ENCODE assay signal across 21 mouse cellular contexts in genomic region chr11:34277047-34277445, GRCm38 (mm10). TPM values are rescaled to one million over a fixed set of nuclear protein-coding genes. Genes with fewer than 3 reads are reported as not detected.
DNase-seq lines count a peak whose midpoint lies in the region; ATAC-seq and TF ChIP-seq lines count a peak whose summit lies in the region.
"Had no signal": no experiment of that assay in that cellular context is flagged by ENCODE, and none has a peak within 500 bp of the region (broad histone marks: within the 10 kb centered on the region; RNA-seq: fewer than 3 reads in every experiment).

No protein-coding gene starts in this region.

- no peak for TF ChIP-seq CTCF in forebrain, postnatal 0 days (IDR thresholded peaks at IDR 0.05; ENCODE audit: low read depth)

- peaks cover 24% of the 10 kb centered on the region for H3K27me3 ChIP-seq in midbrain, embryonic 11.5 days (ENCODE audit: control insufficient read depth, insufficient read depth, low read length)
- H3K27me3 ChIP-seq in midbrain, embryonic 10.5 days (ENCODE audit: low read depth, poor library complexity, severe bottlenecking) = peaks cover 93% of the 10 kb centered on the region
- 0 out of 2 replicates have a peak, but pooled peaks cover 5% of the 10 kb centered on the region for H3K27me3 ChIP-seq in forebrain, postnatal 0 days (ENCODE audit: insufficient read depth, low read length)
- peaks cover 67% of the 10 kb centered on the region for H3K27me3 ChIP-seq in midbrain, embryonic 13.5 days
- H3K27me3 ChIP-seq in neural tube, embryonic 15.5 days (replicated peaks) = peaks cover 3% of the 10 kb centered on the region; the same call in 1 of the 2 replicates
- no peaks in the 10 kb centered on the region for H3K27me3 ChIP-seq in intestine, embryonic 15.5 days (replicated peaks)
- H3K27me3 ChIP-seq: limb, embryonic 12.5 days had no signal

- no peaks in the 10 kb centered on the region for H3K9me3 ChIP-seq in midbrain, embryonic 11.5 days (ENCODE audit: control insufficient read depth, low read length)
- no peaks in the 10 kb centered on the region for H3K9me3 ChIP-seq in midbrain, embryonic 10.5 days (replicated peaks)
- no peaks in the 10 kb centered on the region for H3K9me3 ChIP-seq in forebrain, postnatal 0 days (ENCODE audit: low read length)
- H3K9me3 ChIP-seq in midbrain, embryonic 13.5 days = no peaks in the 10 kb centered on the region
- no peaks in the 10 kb centered on the region for H3K9me3 ChIP-seq in neural tube, embryonic 15.5 days (replicated peaks)
- no peaks in the 10 kb centered on the region for H3K9me3 ChIP-seq in intestine, embryonic 15.5 days
- H3K9me3 ChIP-seq: limb, embryonic 12.5 days had no signal

- H3K36me3 ChIP-seq in midbrain, embryonic 11.5 days (ENCODE audit: control insufficient read depth, insufficient read depth, low read length) = no peaks in the 10 kb centered on the region
- H3K36me3 ChIP-seq in midbrain, embryonic 10.5 days = no peaks in the 10 kb centered on the region
- no peaks in the 10 kb centered on the region for H3K36me3 ChIP-seq in forebrain, postnatal 0 days (ENCODE audit: insufficient read depth)
- H3K36me3 ChIP-seq in midbrain, embryonic 13.5 days = no peaks in the 10 kb centered on the region
- no peaks in the 10 kb centered on the region for H3K36me3 ChIP-seq in neural tube, embryonic 15.5 days
- H3K36me3 ChIP-seq in intestine, embryonic 15.5 days = no peaks in the 10 kb centered on the region
- H3K36me3 ChIP-seq: limb, embryonic 12.5 days had no signal

- 0 out of 2 replicates have a peak, but pooled peaks have one; percentile 14 for ATAC-seq in midbrain, embryonic 11.5 days (ENCODE audit: low FRiP score)
- no peak; the same call in 1 of the 2 replicates for ATAC-seq in forebrain, postnatal 0 days
- peak; percentile 16; the same call in 1 of the 2 replicates for ATAC-seq in midbrain, embryonic 13.5 days
- no peak; the same call in 1 of the 2 replicates for ATAC-seq in neural tube, embryonic 15.5 days (ENCODE audit: low FRiP score)
- no peak for ATAC-seq in intestine, embryonic 15.5 days
- ATAC-seq: liver, postnatal 0 days; lung, postnatal 0 days had no signal

- no peak for DNase-seq in midbrain, embryonic 11.5 days (ENCODE audit: low spot score, missing footprints)
- no peak for DNase-seq in midbrain, embryonic 10.5 days (ENCODE audit: low spot score)
- DNase-seq in forebrain, postnatal 0 days = no peak
- DNase-seq in cerebellum, adult 11-12 months = no peak
- DNase-seq: adrenal gland, adult 2 months; cerebellum, adult 11 months; gastrocnemius, adult 2 months; kidney, adult 9 months; kidney, postnatal 14 days; layer of hippocampus, postnatal 36 days; liver, postnatal 0 days; thymus, postnatal 36 days had no signal

- 45% methylated on average over 3 of the region's 3 CpGs for WGBS in midbrain, embryonic 11.5 days
- WGBS in midbrain, embryonic 10.5 days = 53% methylated on average over 3 of the region's 3 CpGs
- WGBS in forebrain, postnatal 0 days = 16% methylated on average over 3 of the region's 3 CpGs
- WGBS in midbrain, embryonic 13.5 days = 35% methylated on average over 3 of the region's 3 CpGs
- 44% methylated on average over 3 of the region's 3 CpGs for WGBS in neural tube, embryonic 15.5 days
- WGBS in intestine, embryonic 15.5 days = 72% methylated on average over 3 of the region's 3 CpGs

- H3K4me3 ChIP-seq in midbrain, embryonic 11.5 days (ENCODE audit: low read depth, low read length) = no peak overlapping the region
- no peak overlapping the region for H3K4me3 ChIP-seq in midbrain, embryonic 10.5 days
- no peak overlapping the region for H3K4me3 ChIP-seq in forebrain, postnatal 0 days (ENCODE audit: low read depth, low read length)
- no peak overlapping the region for H3K4me3 ChIP-seq in midbrain, embryonic 13.5 days (replicated peaks)
- H3K4me3 ChIP-seq in neural tube, embryonic 15.5 days (replicated peaks) = no peak overlapping the region
- H3K4me3 ChIP-seq in intestine, embryonic 15.5 days (replicated peaks) = no peak overlapping the region
- H3K4me3 ChIP-seq: gastrocnemius, adult 2 months; limb, embryonic 12.5 days had no signal

- H3K9ac ChIP-seq in midbrain, embryonic 11.5 days (ENCODE audit: low read length) = no peak overlapping the region
- H3K9ac ChIP-seq in forebrain, postnatal 0 days = no peak overlapping the region
- no peak overlapping the region for H3K9ac ChIP-seq in midbrain, embryonic 13.5 days (replicated peaks)
- H3K9ac ChIP-seq in neural tube, embryonic 15.5 days (replicated peaks) = no peak overlapping the region
- H3K9ac ChIP-seq in intestine, embryonic 15.5 days = no peak overlapping the region
- H3K9ac ChIP-seq: limb, embryonic 12.5 days; liver, postnatal 0 days had no signal

- H3K4me2 ChIP-seq in midbrain, embryonic 11.5 days = no peak overlapping the region
- peak overlapping the region; percentile 23 for H3K4me2 ChIP-seq in forebrain, postnatal 0 days (ENCODE audit: low read depth)
- H3K4me2 ChIP-seq in midbrain, embryonic 13.5 days (replicated peaks) = peak overlapping the region; percentile 34
- H3K4me2 ChIP-seq in neural tube, embryonic 15.5 days = peak overlapping the region; percentile 37
- no peak overlapping the region for H3K4me2 ChIP-seq in intestine, embryonic 15.5 days (replicated peaks)
- H3K4me2 ChIP-seq: limb, embryonic 12.5 days; liver, embryonic 11.5 days had no signal

- H3K4me1 ChIP-seq in midbrain, embryonic 11.5 days (ENCODE audit: control insufficient read depth, insufficient read depth, low read length) = peaks cover 7% of the 10 kb centered on the region; the same call in 1 of the 2 replicates
- H3K4me1 ChIP-seq in midbrain, embryonic 10.5 days = peaks cover 14% of the 10 kb centered on the region
- no peaks in the 10 kb centered on the region; the same call in 1 of the 2 replicates for H3K4me1 ChIP-seq in forebrain, postnatal 0 days (ENCODE audit: insufficient read depth)
- peaks cover 19% of the 10 kb centered on the region for H3K4me1 ChIP-seq in midbrain, embryonic 13.5 days (replicated peaks)
- peaks cover 9% of the 10 kb centered on the region for H3K4me1 ChIP-seq in neural tube, embryonic 15.5 days
- H3K4me1 ChIP-seq in intestine, embryonic 15.5 days (replicated peaks) = no peaks in the 10 kb centered on the region

- H3K27ac ChIP-seq in midbrain, embryonic 11.5 days (ENCODE audit: low read depth, low read length) = no peak overlapping the region
- no peak overlapping the region for H3K27ac ChIP-seq in midbrain, embryonic 10.5 days (replicated peaks)
- 0 out of 2 replicates have a peak overlapping the region, but pooled peaks have one; percentile 9 for H3K27ac ChIP-seq in forebrain, postnatal 0 days (ENCODE audit: low read depth, low read length)
- no peak overlapping the region for H3K27ac ChIP-seq in midbrain, embryonic 13.5 days
- peak overlapping the region; percentile 13; the same call in 1 of the 2 replicates for H3K27ac ChIP-seq in neural tube, embryonic 15.5 days (replicated peaks)
- no peak overlapping the region for H3K27ac ChIP-seq in intestine, embryonic 15.5 days
- H3K27ac ChIP-seq: gastrocnemius, adult 2 months; limb, embryonic 12.5 days had no signal

RNA-seq across cellular contexts. Expression of gene Fam196b, which starts 37.6 kb away (rescaled TPM):
- 0.72 and 0.79 TPM in 2 replicates for polyA plus RNA-seq in midbrain, embryonic 11.5 days (2014; fragmentation: Nextera tagmentation; extraction: Ambion mirVana)
- polyA plus RNA-seq in midbrain, embryonic 10.5 days (2016; fragmentation: Nextera tagmentation; extraction: Ambion mirVana) = 0.33 and 0.52 TPM in 2 replicates
- total RNA-seq in forebrain, postnatal 0 days (2014; rRNA removed) = 3.5 and 5.0 TPM in 2 replicates
- polyA plus RNA-seq in forebrain, postnatal 0 days (2015; fragmentation: Nextera tagmentation; extraction: Ambion mirVana) = 0.79 and 1.5 TPM in 2 replicates
- 3.2 and 3.4 TPM in 2 replicates for polyA plus RNA-seq in midbrain, embryonic 13.5 days (2015; fragmentation: Nextera tagmentation; extraction: Ambion mirVana)
- 3.6 and 4.0 TPM in 2 replicates for polyA plus RNA-seq in neural tube, embryonic 15.5 days (2015; fragmentation: Nextera tagmentation; extraction: Ambion mirVana)
- polyA plus RNA-seq in intestine, embryonic 15.5 days (2015; fragmentation: Nextera tagmentation; extraction: Ambion mirVana) = 0.21 TPM in 2 replicates
- total RNA-seq: heart, adult 8-10 months; heart, postnatal 25 days had no signal
- polyA plus RNA-seq: C2C12 had no signal

Comparison
In these comparisons a context has a peak if more than half of its experiments do, and no peak if none do; other contexts are left out.
1. H3K4me2 ChIP-seq: peak in forebrain, postnatal 0 days (single experiment), midbrain, embryonic 13.5 days (single experiment) and neural tube, embryonic 15.5 days (single experiment); none in midbrain, embryonic 11.5 days (single experiment) and intestine, embryonic 15.5 days (single experiment).
2. ATAC-seq: peak in midbrain, embryonic 11.5 days (single experiment) and midbrain, embryonic 13.5 days (single experiment); none in forebrain, postnatal 0 days (single experiment), neural tube, embryonic 15.5 days (single experiment) and intestine, embryonic 15.5 days (single experiment).
3. H3K27ac ChIP-seq: peak in forebrain, postnatal 0 days (single experiment) and neural tube, embryonic 15.5 days (single experiment); none in midbrain, embryonic 11.5 days (single experiment), midbrain, embryonic 10.5 days (single experiment), midbrain, embryonic 13.5 days (single experiment) and intestine, embryonic 15.5 days (single experiment).